Mouse (Mus musculus): ENCODE measurements at regions not wholly inside any gene's neighbourhood (a gene's known extent, or its start where the extent isn't known, plus 50 kb on each side); places are given as distances from the start of the nearest gene placed in this dataset.

GRCm38 (mm10) chr6:95769808-95770207 lies 51.2 kb upstream of the Suclg2 start:
- DNase-seq (ENCODE audit: low spot score): no peak

GRCm38 (mm10) chr6:95801651-95802050 lies 83.1 kb upstream of the Suclg2 start:
- DNase-seq (ENCODE audit: low spot score): no peak

GRCm38 (mm10) chr6:95841502-95841901 lies 122.9 kb upstream of the Suclg2 start:
- no peak for DNase-seq (ENCODE audit: low spot score)

- no peak for DNase-seq (ENCODE audit: low spot score)
Observed at GRCm38 (mm10) chr6:95846536-95846935, 127.9 kb upstream of the Suclg2 start.

- DNase-seq (ENCODE audit: low spot score): no peak
Observed at GRCm38 (mm10) chr6:95875463-95875862, 156.9 kb upstream of the Suclg2 start.

- DNase-seq (ENCODE audit: low spot score): no peak
Observed at GRCm38 (mm10) chr6:95876320-95876719, 157.7 kb upstream of the Suclg2 start.

- DNase-seq (ENCODE audit: low spot score): no peak
Observed at GRCm38 (mm10) chr6:95886645-95887044, 168.0 kb upstream of the Suclg2 start.

GRCm38 (mm10) chr6:95902551-95902950 lies 184.0 kb upstream of the Suclg2 start:
- DNase-seq (ENCODE audit: low spot score): no peak

GRCm38 (mm10) chr6:95904085-95904633 lies 185.6 kb upstream of the Suclg2 start:
- DNase-seq (ENCODE audit: low spot score): peak; percentile 3

- DNase-seq (ENCODE audit: low spot score): no peak
Observed at GRCm38 (mm10) chr6:95905057-95905456, 186.5 kb upstream of the Suclg2 start.

- no peak for DNase-seq (ENCODE audit: low spot score)
Observed at GRCm38 (mm10) chr6:95921737-95922136, 191.2 kb upstream of the Fam19a1 start.

- DNase-seq (ENCODE audit: low spot score): no peak
Observed at GRCm38 (mm10) chr6:95934561-95934960, 178.4 kb upstream of the Fam19a1 start.

- DNase-seq (ENCODE audit: low spot score): no peak
Observed at GRCm38 (mm10) chr6:95936504-95936903, 176.4 kb upstream of the Fam19a1 start.

GRCm38 (mm10) chr6:95939052-95939451 lies 173.9 kb upstream of the Fam19a1 start:
- DNase-seq (ENCODE audit: low spot score): no peak

- no peak for DNase-seq (ENCODE audit: low spot score)
Observed at GRCm38 (mm10) chr6:95960745-95961144, 152.2 kb upstream of the Fam19a1 start.

- no peak for DNase-seq (ENCODE audit: low spot score)
Observed at GRCm38 (mm10) chr6:95966231-95966630, 146.7 kb upstream of the Fam19a1 start.

- DNase-seq (ENCODE audit: low spot score): no peak
Observed at GRCm38 (mm10) chr6:95975994-95976393, 137.0 kb upstream of the Fam19a1 start.

- no peak for DNase-seq (ENCODE audit: low spot score)
Observed at GRCm38 (mm10) chr6:95997037-95997436, 115.9 kb upstream of the Fam19a1 start.

GRCm38 (mm10) chr6:95997741-95998140 lies 115.2 kb upstream of the Fam19a1 start:
- DNase-seq (ENCODE audit: low spot score): no peak

- no peak for DNase-seq (ENCODE audit: low spot score)
Observed at GRCm38 (mm10) chr6:95999441-95999840, 113.5 kb upstream of the Fam19a1 start.

- peak; percentile 49 for DNase-seq (ENCODE audit: low spot score)
Observed at GRCm38 (mm10) chr6:96000011-96000476, 112.9 kb upstream of the Fam19a1 start.

- DNase-seq (ENCODE audit: low spot score): peak; percentile 29
Observed at GRCm38 (mm10) chr6:96011299-96011698, 101.7 kb upstream of the Fam19a1 start.

- no peak for DNase-seq (ENCODE audit: low spot score)
Observed at GRCm38 (mm10) chr6:96028022-96028704, 84.8 kb upstream of the Fam19a1 start.

GRCm38 (mm10) chr6:96043711-96044110 lies 69.2 kb upstream of the Fam19a1 start:
- DNase-seq (ENCODE audit: low spot score): no peak
